Mouse (Mus musculus) ES-Bruce4 (cell line): ENCODE results near the gene Tssk2. TPM values are rescaled to one million over a fixed set of nuclear protein-coding genes. Genes with fewer than 3 reads are reported as not detected.

Experiments used
- H3K27ac ChIP-seq: 2 replicates; pipeline ENCODE4 v1.5.1; 2012; ENCODE audit warnings: low read length, inconsistent platforms; ENCODE audit not compliant: insufficient read depth
- H3K27me3 ChIP-seq: 2 replicates; pipeline ENCODE4 v1.6.1; 2012; ENCODE audit warnings: mild to moderate bottlenecking, low read length, inconsistent platforms; ENCODE audit not compliant: control insufficient read depth, poor library complexity, insufficient read depth, severe bottlenecking
- H3K36me3 ChIP-seq: 2 replicates; pipeline ENCODE4 v1.6.1; 2012; ENCODE audit warnings: inconsistent platforms, mild to moderate bottlenecking, low read length, moderate library complexity; ENCODE audit not compliant: control insufficient read depth, poor library complexity, insufficient read depth, severe bottlenecking
- H3K4me1 ChIP-seq: one replicate; pipeline ENCODE4 v1.8.1; 2011; ENCODE audit warnings: low read length; ENCODE audit not compliant: control insufficient read depth, insufficient read depth
- H3K4me3 ChIP-seq: 2 replicates; pipeline ENCODE4 v1.5.1; 2011; ENCODE audit warnings: low read depth, mild to moderate bottlenecking, low read length
- H3K9ac ChIP-seq: 2 replicates; pipeline ENCODE4 v1.6.1; 2012; ENCODE audit warnings: low read depth, mild to moderate bottlenecking, inconsistent platforms; ENCODE audit not compliant: poor library complexity, severe bottlenecking
- H3K9me3 ChIP-seq: replicated peaks from 2 replicates; pipeline ENCODE4 v1.6.1; 2012; ENCODE audit warnings: mild to moderate bottlenecking, low read length, inconsistent platforms; ENCODE audit not compliant: control insufficient read depth, poor library complexity, insufficient read depth, severe bottlenecking
- CTCF ChIP-seq: IDR thresholded peaks from one replicate; pipeline ENCODE4 v1.8.1; 2011; ENCODE audit warnings: low read depth, low read length
- EP300 ChIP-seq: IDR thresholded peaks from 2 replicates; pipeline ENCODE4 v1.6.1; 2011; ENCODE audit warnings: low read depth, low read length; ENCODE audit not compliant: insufficient read depth
- POLR2A ChIP-seq: IDR thresholded peaks from one replicate; pipeline ENCODE4 v1.8.1; 2011; ENCODE audit warnings: low read length; ENCODE audit not compliant: insufficient read depth
- polyA plus RNA-seq: library from polyadenylated mRNA; stranded (reverse); fragments of >200 nt; gene quantifications from 2 replicates; pipeline ENCODE4 v1.2.4, GENCODE M21; 2011; ENCODE audit warnings: low read depth; ENCODE audit not compliant: missing spikeins, insufficient read depth, insufficient read length

The Tssk2 gene
- polyA plus RNA-seq, 1 experiment: not detected

DNA sequence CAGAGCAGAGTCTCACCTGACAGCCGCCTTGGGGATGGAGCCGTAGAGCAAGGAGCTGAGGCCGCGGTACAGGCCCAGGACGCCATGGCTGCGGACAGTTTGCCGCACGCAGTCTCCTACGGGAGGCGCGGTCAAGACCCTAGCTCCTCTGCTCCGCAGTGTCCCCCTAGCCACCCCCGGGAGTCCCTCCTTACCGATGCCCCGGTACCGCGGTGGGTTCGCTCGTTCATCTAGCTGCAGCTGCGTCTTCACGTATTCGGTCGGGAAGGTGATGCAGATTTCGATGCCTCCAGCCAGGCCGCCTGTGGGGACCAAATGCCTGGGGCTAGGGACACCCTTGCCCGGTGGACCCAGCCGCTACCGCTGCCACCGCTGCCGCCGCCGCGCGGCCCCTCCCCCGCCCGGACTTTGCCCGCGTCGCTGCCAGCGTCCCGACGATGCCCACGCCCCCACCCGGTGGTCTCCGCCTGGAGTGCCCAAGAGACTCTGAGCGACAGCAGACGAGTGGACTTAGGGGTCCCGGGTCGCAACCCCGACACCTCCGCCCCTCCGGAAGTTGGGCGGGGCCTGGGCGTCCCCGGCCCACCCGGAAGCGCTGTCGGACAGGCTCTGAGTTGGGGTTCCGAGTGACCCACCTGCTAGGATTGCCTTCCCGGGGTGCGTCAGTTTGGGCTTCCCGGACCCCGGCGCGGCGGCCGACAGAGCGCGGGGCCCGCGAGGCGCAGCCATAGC, 29.1 kb downstream of the Tssk2 start:
- Histone ChIP-seq H3K9ac (peak overlapping the region; percentile 91), H3K4me1 (peaks cover 6% of the 10 kb centered on the region), H3K27ac (no peak overlapping the region), H3K36me3 (peaks cover 9% of the 10 kb centered on the region), H3K27me3 (no peaks in the 10 kb centered on the region), H3K4me3 (peak overlapping the region; percentile 77), H3K9me3 (no peaks in the 10 kb centered on the region)
- TF ChIP-seq POLR2A: no peak
- TF ChIP-seq CTCF: no peak
- TF ChIP-seq EP300: no peak

DNA sequence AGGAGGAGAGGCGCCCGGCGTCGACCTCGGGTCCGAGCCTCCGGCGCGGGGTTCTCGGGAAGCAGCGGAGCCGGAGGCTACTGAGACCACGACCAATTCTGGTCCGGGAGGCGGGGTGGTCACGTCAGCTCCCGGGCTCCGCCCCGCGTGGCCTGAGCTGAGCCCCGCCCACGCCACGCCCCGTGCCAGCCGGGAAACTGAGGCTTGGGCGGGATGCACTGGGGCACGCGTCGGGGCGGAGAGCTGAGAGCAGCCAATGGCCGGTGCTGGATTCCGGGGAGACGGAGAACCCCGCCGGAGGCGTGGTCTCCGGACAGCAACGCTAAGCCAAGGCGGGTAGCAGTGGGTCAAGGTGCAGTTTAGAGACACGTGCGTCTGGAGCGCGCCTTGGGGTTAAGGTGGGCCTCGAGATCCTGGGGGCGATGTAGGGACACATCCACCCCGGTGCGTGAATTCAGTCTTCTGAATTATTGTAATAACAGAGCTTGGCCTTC, 29.7 kb downstream of the Tssk2 start, which contains the start of gene Slc25a1:
Gene Slc25a1 (minus strand): TSS at position 133 of the 494 bp plus-strand sequence.
- H3K9me3 ChIP-seq: no peaks in the 10 kb centered on the region
- TF ChIP-seq POLR2A (peak; percentile 42), CTCF (no peak)
- H3K4me1 ChIP-seq: peaks cover 6% of the 10 kb centered on the region
- peak within 1 kb of the TSS; percentile 77 for H3K4me3 ChIP-seq
- H3K27me3 ChIP-seq: no peaks in the 10 kb centered on the region
- H3K27ac ChIP-seq: peak within 1 kb of the TSS; percentile 96
- H3K36me3 ChIP-seq: peaks cover 9% of the 10 kb centered on the region
- H3K9ac ChIP-seq: peak within 1 kb of the TSS; percentile 91

DNA sequence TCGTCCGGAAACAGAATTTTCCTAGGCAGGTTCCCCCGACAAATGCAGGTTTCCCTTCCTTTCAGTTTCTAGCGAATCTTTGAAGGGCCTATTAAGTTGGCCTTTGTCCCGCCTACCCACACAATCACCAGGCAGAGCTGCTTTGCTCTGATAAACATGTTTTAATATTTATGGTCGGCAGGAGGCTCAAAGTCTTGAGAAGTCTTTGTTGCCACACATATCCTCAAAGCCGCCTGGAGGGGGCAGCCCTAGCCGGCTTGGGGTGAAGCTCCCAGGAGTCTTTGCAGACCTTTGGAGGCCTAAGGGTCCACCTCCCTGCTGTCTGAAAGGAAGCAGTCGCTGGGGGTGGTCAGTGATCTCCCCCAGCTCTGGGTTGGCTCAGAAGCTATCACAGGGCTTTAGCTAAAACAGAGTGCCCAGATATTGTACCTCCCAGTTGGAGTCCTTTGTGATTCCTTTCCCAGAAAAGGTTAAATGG, 30.2 kb downstream of the Tssk2 start:
- Histone ChIP-seq H3K9me3 (no peaks in the 10 kb centered on the region), H3K27me3 (no peaks in the 10 kb centered on the region), H3K36me3 (peaks cover 9% of the 10 kb centered on the region), H3K4me1 (peaks cover 6% of the 10 kb centered on the region), H3K9ac (peak overlapping the region; percentile 91), H3K27ac (peak overlapping the region; percentile 96), H3K4me3 (peak overlapping the region; percentile 77)
- TF ChIP-seq CTCF (peak; percentile 34), POLR2A (no peak), EP300 (peak; percentile 68; the same call in 1 of the 2 replicates)

GRCm38 (mm10) chr16:17929211-17929610, 30.8 kb downstream of the Tssk2 start:
- Histone ChIP-seq H3K9ac (no peak overlapping the region), H3K4me3 (no peak overlapping the region)

DNA sequence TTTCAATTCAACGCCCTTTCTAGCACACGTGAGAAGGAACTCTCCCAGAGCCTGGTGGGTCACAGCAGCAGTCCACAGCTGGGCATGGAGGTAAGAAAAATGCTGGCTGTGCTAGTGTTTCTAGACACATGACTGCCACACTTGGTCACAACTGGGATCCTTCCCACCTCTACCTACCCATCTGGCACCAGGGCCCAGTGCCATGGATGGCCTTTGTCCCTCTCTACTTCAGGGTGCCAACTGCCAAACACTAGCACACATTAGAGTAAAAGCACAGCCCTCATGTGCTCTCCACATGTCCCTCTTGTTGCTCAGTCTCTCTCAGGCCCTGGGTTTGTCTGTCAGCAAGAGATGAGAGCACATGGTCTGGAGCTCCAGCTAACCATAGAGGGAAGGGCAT, 31.2 kb downstream of the Tssk2 start:
- TF ChIP-seq CTCF (no peak), EP300 (no peak), POLR2A (no peak)
- no peaks in the 10 kb centered on the region for H3K9me3 ChIP-seq
- H3K27ac ChIP-seq: peak overlapping the region; percentile 70
- peaks cover 6% of the 10 kb centered on the region for H3K4me1 ChIP-seq
- H3K4me3 ChIP-seq: no peak overlapping the region
- H3K9ac ChIP-seq: no peak overlapping the region
- H3K27me3 ChIP-seq: no peaks in the 10 kb centered on the region
- H3K36me3 ChIP-seq: peaks cover 9% of the 10 kb centered on the region

More at GRCm38 (mm10) chr16:17929211-17929610, 30.8 kb downstream of the Tssk2 start:
- no peaks in the 10 kb centered on the region for H3K27me3 ChIP-seq
- TF ChIP-seq EP300 (peak; percentile 63; the same call in 1 of the 2 replicates), CTCF (no peak)
- H3K9me3 ChIP-seq: no peaks in the 10 kb centered on the region
- H3K27ac ChIP-seq: peak overlapping the region; percentile 70
- peaks cover 9% of the 10 kb centered on the region for H3K36me3 ChIP-seq
- peaks cover 6% of the 10 kb centered on the region for H3K4me1 ChIP-seq

DNA sequence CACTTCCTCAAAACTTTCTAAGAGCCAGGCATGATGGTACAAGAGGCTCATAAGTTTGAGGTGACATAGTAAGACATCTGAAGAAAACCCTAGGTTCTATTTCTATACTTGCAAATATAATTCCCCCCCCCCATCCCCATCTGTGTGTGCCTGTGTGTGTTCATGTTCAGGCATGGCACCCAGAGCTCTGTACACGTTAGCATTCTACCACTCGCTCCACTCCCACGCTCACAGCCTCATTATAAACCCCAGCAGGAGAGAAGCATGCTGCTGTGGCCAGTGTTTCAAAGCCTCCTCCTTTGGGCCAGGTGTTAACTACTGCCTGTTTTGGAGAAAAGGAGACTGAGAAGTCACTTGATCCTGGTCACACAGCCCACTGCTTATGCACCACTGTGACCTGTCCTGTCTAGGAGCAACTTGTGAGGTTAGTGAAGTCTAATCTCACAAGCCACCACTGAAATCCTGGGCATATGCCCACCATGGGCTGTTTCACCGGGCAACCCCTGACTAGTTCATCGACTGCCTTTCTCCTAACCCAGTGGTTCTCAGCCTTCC, 33.5 kb downstream of the Tssk2 start:
- H3K9ac ChIP-seq: no peak overlapping the region
- TF ChIP-seq CTCF (no peak), EP300 (no peak), POLR2A (no peak)
- H3K36me3 ChIP-seq: no peaks in the 10 kb centered on the region

More for the DNA sequence above, 33.5 kb downstream of the Tssk2 start:
- H3K9me3 ChIP-seq: no peaks in the 10 kb centered on the region
- H3K27me3 ChIP-seq: no peaks in the 10 kb centered on the region
- H3K4me3 ChIP-seq: no peak overlapping the region
- H3K4me1 ChIP-seq: peaks cover 6% of the 10 kb centered on the region
- no peak overlapping the region for H3K27ac ChIP-seq
